ENCODE assay signal across 11 mouse cellular contexts in genomic region chr7:24953966-24954365, GRCm38 (mm10). TPM values are rescaled to one million over a fixed set of nuclear protein-coding genes. Genes with fewer than 3 reads are reported as not detected.
DNase-seq lines count a peak whose midpoint lies in the region; ATAC-seq and TF ChIP-seq lines count a peak whose summit lies in the region.
"Had no signal": no experiment of that assay in that cellular context is flagged by ENCODE, and none has a peak within 500 bp of the region (broad histone marks: within the 10 kb centered on the region; RNA-seq: fewer than 3 reads in every experiment).

No protein-coding gene starts in this region.

- no peaks in the 10 kb centered on the region for H3K4me1 ChIP-seq in liver, adult 2 months (ENCODE audit: control insufficient read depth, insufficient read depth, low read length)
- H3K4me1 ChIP-seq in embryonic facial prominence, embryonic 15.5 days = peaks cover 11% of the 10 kb centered on the region; the same call in 1 of the 2 replicates
- H3K4me1 ChIP-seq in intestine, embryonic 15.5 days (replicated peaks) = peaks cover 10% of the 10 kb centered on the region
- H3K4me1 ChIP-seq in midbrain, postnatal 0 days (ENCODE audit: insufficient read depth, low read length) = peaks cover 3% of the 10 kb centered on the region

- peak overlapping the region; percentile 63 for H3K4me2 ChIP-seq in embryonic facial prominence, embryonic 15.5 days (replicated peaks)
- H3K4me2 ChIP-seq in intestine, embryonic 15.5 days (replicated peaks) = peak overlapping the region; percentile 74
- H3K4me2 ChIP-seq in midbrain, postnatal 0 days (ENCODE audit: low read depth, low read length, poor library complexity, severe bottlenecking) = peak overlapping the region; percentile 52

- DNase-seq in liver, adult 2 months (ENCODE audit: extremely low read depth, low read depth, low spot score) = no peak
- no peak for DNase-seq in liver
- DNase-seq in midbrain, postnatal 0 days (ENCODE audit: low spot score) = no peak
- DNase-seq in urinary bladder, postnatal 14 days (ENCODE audit: low spot score) = no peak
- no peak for DNase-seq in thymus, postnatal 4 days
- DNase-seq in adrenal gland, postnatal 4 days (ENCODE audit: low spot score in 2 of 2) = no peak
- DNase-seq: right cerebral cortex, adult 18-20 months had no signal

- TF ChIP-seq POLR2A in liver, adult 2 months (IDR thresholded peaks at IDR 0.05; ENCODE audit: extremely low read depth, insufficient read depth, low read length) = no peak

- H3K9ac ChIP-seq in liver, adult 2 months (ENCODE audit: low read depth, low read length) = peak overlapping the region; percentile 21; the same call in 1 of the 2 replicates
- 0 out of 2 replicates have a peak overlapping the region, but pooled peaks have one; percentile 12 for H3K9ac ChIP-seq in embryonic facial prominence, embryonic 15.5 days
- peak overlapping the region; percentile 40; the same call in 1 of the 2 replicates for H3K9ac ChIP-seq in intestine, embryonic 15.5 days
- H3K9ac ChIP-seq in midbrain, postnatal 0 days (replicated peaks; ENCODE audit: low read length, poor library complexity, severe bottlenecking) = peak overlapping the region; percentile 44; the same call in 1 of the 2 replicates

- H3K36me3 ChIP-seq in liver, adult 2 months (ENCODE audit: control insufficient read depth, insufficient read depth, low read length) = no peaks in the 10 kb centered on the region
- H3K36me3 ChIP-seq in embryonic facial prominence, embryonic 15.5 days = no peaks in the 10 kb centered on the region
- H3K36me3 ChIP-seq in intestine, embryonic 15.5 days = no peaks in the 10 kb centered on the region
- no peaks in the 10 kb centered on the region for H3K36me3 ChIP-seq in midbrain, postnatal 0 days (ENCODE audit: insufficient read depth, low read length)

- H3K4me3 ChIP-seq in liver, adult 2 months (ENCODE audit: insufficient read depth, low read depth, low read length) = peak overlapping the region; percentile 24; the same call in 1 of the 2 replicates
- H3K4me3 ChIP-seq in embryonic facial prominence, embryonic 15.5 days (replicated peaks) = peak overlapping the region; percentile 44
- H3K4me3 ChIP-seq in intestine, embryonic 15.5 days (replicated peaks) = peak overlapping the region; percentile 40
- peak overlapping the region; percentile 27 for H3K4me3 ChIP-seq in midbrain, postnatal 0 days (ENCODE audit: low read depth, low read length)

- H3K27ac ChIP-seq in liver, adult 2 months (replicated peaks; ENCODE audit: insufficient read depth, low read depth, low read length) = no peak overlapping the region
- no peak overlapping the region for H3K27ac ChIP-seq in embryonic facial prominence, embryonic 15.5 days (replicated peaks)
- H3K27ac ChIP-seq in intestine, embryonic 15.5 days = no peak overlapping the region
- no peak overlapping the region for H3K27ac ChIP-seq in midbrain, postnatal 0 days (ENCODE audit: low read depth, low read length)

- H3K79me2 ChIP-seq in liver, adult 2 months (ENCODE audit: control insufficient read depth, insufficient read depth, low read length) = no peaks in the 10 kb centered on the region

- H3K27me3 ChIP-seq in liver, adult 2 months (ENCODE audit: control insufficient read depth, insufficient read depth, low read length) = peaks cover 28% of the 10 kb centered on the region
- peaks cover 86% of the 10 kb centered on the region for H3K27me3 ChIP-seq in embryonic facial prominence, embryonic 15.5 days
- H3K27me3 ChIP-seq in intestine, embryonic 15.5 days (replicated peaks) = peaks cover 83% of the 10 kb centered on the region
- H3K27me3 ChIP-seq in midbrain, postnatal 0 days (ENCODE audit: insufficient read depth, low read length) = peaks cover 47% of the 10 kb centered on the region

- ATAC-seq in embryonic facial prominence, embryonic 15.5 days (ENCODE audit: insufficient number of reproducible peaks, low FRiP score, low TSS enrichment, low read depth) = no peak
- ATAC-seq in intestine, embryonic 15.5 days = no peak
- ATAC-seq in midbrain, postnatal 0 days (ENCODE audit: low FRiP score) = no peak

- 5% methylated on average over 23 of the region's 24 CpGs for WGBS in liver, adult 2 months
- 3% methylated on average over 23 of the region's 24 CpGs for WGBS in embryonic facial prominence, embryonic 15.5 days
- under 1% methylated on average over 24 of the region's 24 CpGs for WGBS in intestine, embryonic 15.5 days
- WGBS in midbrain, postnatal 0 days = 3% methylated on average over 21 of the region's 24 CpGs

- no peaks in the 10 kb centered on the region for H3K9me3 ChIP-seq in embryonic facial prominence, embryonic 15.5 days (replicated peaks)
- no peaks in the 10 kb centered on the region for H3K9me3 ChIP-seq in intestine, embryonic 15.5 days
- no peaks in the 10 kb centered on the region for H3K9me3 ChIP-seq in midbrain, postnatal 0 days (ENCODE audit: low read length)

- no peak for TF ChIP-seq CTCF in liver, adult 2 months (IDR thresholded peaks at IDR 0.05; ENCODE audit: low read depth, low read length)
- no peak for TF ChIP-seq CTCF in midbrain, postnatal 0 days (IDR thresholded peaks at IDR 0.05)

RNA-seq across cellular contexts. Expression of gene Gm4881, which starts 9.7 kb away (rescaled TPM):
- not detected in 2 replicates for total RNA-seq in liver, adult 2 months (2014; rRNA removed)
- polyA plus RNA-seq in liver, adult 2 months (2012; rRNA removed) = not detected in 2 replicates
- polyA plus RNA-seq in embryonic facial prominence, embryonic 15.5 days (2015; fragmentation: Nextera tagmentation; extraction: Ambion mirVana) = not detected in 2 replicates
- not detected in 2 replicates for polyA plus RNA-seq in intestine, embryonic 15.5 days (2015; fragmentation: Nextera tagmentation; extraction: Ambion mirVana)
- total RNA-seq in midbrain, postnatal 0 days (2014; rRNA removed) = 6.4 and 9.0 TPM in 2 replicates
- polyA plus RNA-seq in midbrain, postnatal 0 days (2015; fragmentation: Nextera tagmentation; extraction: Ambion mirVana) = 3.8 and 4.2 TPM in 2 replicates
- not detected for total RNA-seq in adrenal gland, postnatal 4 days (2021)
- total RNA-seq: common myeloid progenitor, adult 5-6 weeks; layer of hippocampus, adult 8-10 months had no signal

RNA-seq across cellular contexts. Expression of gene Rabac1, which starts 18.6 kb away (rescaled TPM):
- 130 and 148 TPM in 2 replicates for total RNA-seq in liver, adult 2 months (2014; rRNA removed)
- 230 and 233 TPM in 2 replicates for polyA plus RNA-seq in liver, adult 2 months (2012; rRNA removed)
- 211 and 215 TPM in 2 replicates for polyA plus RNA-seq in embryonic facial prominence, embryonic 15.5 days (2015; fragmentation: Nextera tagmentation; extraction: Ambion mirVana)
- 123 and 157 TPM in 2 replicates for polyA plus RNA-seq in intestine, embryonic 15.5 days (2015; fragmentation: Nextera tagmentation; extraction: Ambion mirVana)
- total RNA-seq in midbrain, postnatal 0 days (2014; rRNA removed) = 516 and 704 TPM in 2 replicates
- 466 and 515 TPM in 2 replicates for polyA plus RNA-seq in midbrain, postnatal 0 days (2015; fragmentation: Nextera tagmentation; extraction: Ambion mirVana)
- 100 to 1,000 TPM; 204 to 208 TPM for total RNA-seq in adrenal gland, postnatal 4 days (2021)

RNA-seq across cellular contexts. Expression of gene Arhgef1, which starts 51.3 kb away (rescaled TPM):
- total RNA-seq in liver, adult 2 months (2014; rRNA removed) = 8.5 and 15.5 TPM in 2 replicates
- polyA plus RNA-seq in liver, adult 2 months (2012; rRNA removed) = 46.6 and 62.9 TPM in 2 replicates
- polyA plus RNA-seq in embryonic facial prominence, embryonic 15.5 days (2015; fragmentation: Nextera tagmentation; extraction: Ambion mirVana) = 121 and 126 TPM in 2 replicates
- polyA plus RNA-seq in intestine, embryonic 15.5 days (2015; fragmentation: Nextera tagmentation; extraction: Ambion mirVana) = 76.5 and 77.7 TPM in 2 replicates
- total RNA-seq in midbrain, postnatal 0 days (2014; rRNA removed) = 19.1 and 27.5 TPM in 2 replicates
- 29.0 and 33.0 TPM in 2 replicates for polyA plus RNA-seq in midbrain, postnatal 0 days (2015; fragmentation: Nextera tagmentation; extraction: Ambion mirVana)
- 100 to 1,000 TPM; 159 to 161 TPM for total RNA-seq in adrenal gland, postnatal 4 days (2021)

RNA-seq across cellular contexts. Expression of gene Atp1a3, which starts 51.8 kb away (rescaled TPM):
- total RNA-seq in liver, adult 2 months (2014; rRNA removed) = 0.28 and 0.40 TPM in 2 replicates
- 0.06 and 0.37 TPM in 2 replicates for polyA plus RNA-seq in liver, adult 2 months (2012; rRNA removed)
- polyA plus RNA-seq in embryonic facial prominence, embryonic 15.5 days (2015; fragmentation: Nextera tagmentation; extraction: Ambion mirVana) = 1.5 and 2.0 TPM in 2 replicates
- polyA plus RNA-seq in intestine, embryonic 15.5 days (2015; fragmentation: Nextera tagmentation; extraction: Ambion mirVana) = 3.8 TPM in 2 replicates
- 493 and 502 TPM in 2 replicates for total RNA-seq in midbrain, postnatal 0 days (2014; rRNA removed)
- 727 and 786 TPM in 2 replicates for polyA plus RNA-seq in midbrain, postnatal 0 days (2015; fragmentation: Nextera tagmentation; extraction: Ambion mirVana)
- 10 to 100 TPM; 66.4 to 69.0 TPM for total RNA-seq in adrenal gland, postnatal 4 days (2021)

RNA-seq across cellular contexts. Expression of gene Cd79a, which starts 56.8 kb away (rescaled TPM):
- total RNA-seq in liver, adult 2 months (2014; rRNA removed) = 0.18 and 0.60 TPM in 2 replicates
- 2.0 and 5.7 TPM in 2 replicates for polyA plus RNA-seq in liver, adult 2 months (2012; rRNA removed)
- polyA plus RNA-seq in embryonic facial prominence, embryonic 15.5 days (2015; fragmentation: Nextera tagmentation; extraction: Ambion mirVana) = 0.59 and 0.69 TPM in 2 replicates
- polyA plus RNA-seq in intestine, embryonic 15.5 days (2015; fragmentation: Nextera tagmentation; extraction: Ambion mirVana) = 0.19 and 0.29 TPM in 2 replicates
- 0.27 and 0.42 TPM in 2 replicates for total RNA-seq in midbrain, postnatal 0 days (2014; rRNA removed)
- polyA plus RNA-seq in midbrain, postnatal 0 days (2015; fragmentation: Nextera tagmentation; extraction: Ambion mirVana) = 0.82 and 0.85 TPM in 2 replicates
- 1 to 10 TPM; 1.1 to 3.2 TPM for total RNA-seq in adrenal gland, postnatal 4 days (2021)
- total RNA-seq: common myeloid progenitor, adult 5-6 weeks had no signal
